Mouse (Mus musculus) spleen, postnatal 4 days (tissue): ENCODE data around the gene Lrrk1.
A peak's percentile ranks its signal among the peaks of the same experiment; 100 is the strongest.

Source experiments
- DNase-seq, 2 experiments: peaks; one replicate each; pipeline ENCODE4 v3.0.0; 2022; ENCODE audit warnings: low spot score in 2 of 2

Gene Lrrk1

DNA sequence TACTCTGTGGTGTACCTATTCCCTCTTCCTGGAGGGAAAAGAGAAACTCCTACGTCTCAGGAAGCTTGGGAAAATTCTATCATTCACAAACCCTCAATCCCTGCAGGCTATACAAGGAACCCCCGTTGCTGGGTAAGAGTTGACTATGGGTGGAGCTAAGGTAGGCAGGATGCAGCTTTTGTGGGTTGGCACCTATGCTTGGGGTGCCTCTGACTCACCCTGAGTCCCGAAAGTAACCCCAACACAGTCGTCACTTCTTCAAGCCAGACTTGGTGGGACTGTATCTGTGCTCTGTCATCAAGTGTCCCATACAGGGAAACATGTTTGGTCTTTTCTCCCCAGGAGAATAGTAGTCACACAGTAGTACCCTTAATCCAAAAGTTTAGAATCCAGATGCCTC lies 86.7 kb downstream of the Lrrk1 start:
- no peak for DNase-seq

DNA sequence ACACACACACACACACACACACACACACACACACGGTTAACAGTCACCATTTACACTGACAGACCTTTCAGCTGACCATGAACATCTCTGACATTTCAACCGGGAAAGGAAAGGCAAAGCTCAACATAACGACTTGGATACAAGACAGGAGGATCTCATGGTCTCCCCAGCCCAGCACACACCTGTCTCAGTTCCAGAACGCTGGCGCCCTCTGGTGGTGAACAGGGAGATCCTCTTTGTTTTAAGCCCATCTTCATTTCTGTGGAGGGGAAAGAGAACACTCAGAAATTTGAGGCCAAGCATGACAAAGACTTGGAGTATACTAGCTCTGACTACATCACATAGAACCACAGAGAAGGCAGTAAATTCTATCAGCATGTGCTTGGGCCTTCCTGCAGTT lies 87.5 kb downstream of the Lrrk1 start:
- peak; percentile 76 to 96 for DNase-seq

DNA sequence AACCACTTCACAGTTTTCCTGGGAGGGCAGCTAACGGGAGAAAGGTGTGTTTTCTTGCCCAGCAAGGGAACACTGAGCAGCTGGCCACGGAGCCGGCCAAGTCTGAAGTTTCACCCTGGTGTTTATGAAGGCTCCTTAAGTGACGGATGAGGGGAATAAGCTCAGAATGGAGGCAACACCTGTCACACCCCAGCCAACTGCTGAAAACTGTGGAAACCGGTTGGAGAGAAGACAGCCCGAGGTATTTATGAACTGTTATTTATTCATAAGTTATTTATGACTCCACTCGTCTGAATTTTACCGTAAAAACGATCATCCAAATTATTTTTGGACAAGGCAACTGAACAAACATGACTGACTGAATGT lies 90.5 kb downstream of the Lrrk1 start:
- DNase-seq: no peak

DNA sequence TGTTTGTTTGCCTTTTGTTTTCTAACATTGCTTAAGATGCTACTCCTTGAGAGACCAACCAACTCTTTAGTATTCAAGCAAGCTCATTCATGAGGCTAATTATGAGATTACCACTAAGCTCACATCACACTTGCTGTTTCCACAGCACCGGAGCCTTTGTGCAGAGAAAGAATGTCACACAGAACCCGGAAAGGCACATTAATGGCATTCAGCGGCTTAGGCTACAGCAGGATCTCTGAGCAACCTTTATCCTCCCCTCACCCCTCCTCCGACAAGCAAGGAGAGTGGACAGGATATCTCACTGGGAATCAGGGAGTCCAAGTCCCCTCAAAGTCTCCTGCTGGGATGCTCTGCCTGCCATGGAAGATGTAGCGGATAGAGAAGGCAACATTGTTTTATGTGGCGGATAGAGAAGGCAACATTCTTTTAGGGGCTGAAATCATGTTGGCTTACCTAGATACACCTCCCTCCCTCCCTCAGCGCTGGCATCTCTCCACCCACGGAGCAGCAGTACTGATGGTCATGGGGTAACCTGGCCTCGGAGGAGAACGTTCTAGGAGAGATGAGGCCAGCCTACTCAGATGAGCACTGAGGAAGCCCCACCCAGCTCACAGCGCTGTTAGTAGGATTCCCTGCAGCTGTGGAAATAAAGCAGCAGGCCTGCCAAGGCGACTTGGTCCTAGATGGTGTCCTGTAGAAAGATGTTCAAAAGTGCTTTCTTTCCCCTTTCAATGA lies 91.1 kb downstream of the Lrrk1 start:
- DNase-seq: no peak

DNA sequence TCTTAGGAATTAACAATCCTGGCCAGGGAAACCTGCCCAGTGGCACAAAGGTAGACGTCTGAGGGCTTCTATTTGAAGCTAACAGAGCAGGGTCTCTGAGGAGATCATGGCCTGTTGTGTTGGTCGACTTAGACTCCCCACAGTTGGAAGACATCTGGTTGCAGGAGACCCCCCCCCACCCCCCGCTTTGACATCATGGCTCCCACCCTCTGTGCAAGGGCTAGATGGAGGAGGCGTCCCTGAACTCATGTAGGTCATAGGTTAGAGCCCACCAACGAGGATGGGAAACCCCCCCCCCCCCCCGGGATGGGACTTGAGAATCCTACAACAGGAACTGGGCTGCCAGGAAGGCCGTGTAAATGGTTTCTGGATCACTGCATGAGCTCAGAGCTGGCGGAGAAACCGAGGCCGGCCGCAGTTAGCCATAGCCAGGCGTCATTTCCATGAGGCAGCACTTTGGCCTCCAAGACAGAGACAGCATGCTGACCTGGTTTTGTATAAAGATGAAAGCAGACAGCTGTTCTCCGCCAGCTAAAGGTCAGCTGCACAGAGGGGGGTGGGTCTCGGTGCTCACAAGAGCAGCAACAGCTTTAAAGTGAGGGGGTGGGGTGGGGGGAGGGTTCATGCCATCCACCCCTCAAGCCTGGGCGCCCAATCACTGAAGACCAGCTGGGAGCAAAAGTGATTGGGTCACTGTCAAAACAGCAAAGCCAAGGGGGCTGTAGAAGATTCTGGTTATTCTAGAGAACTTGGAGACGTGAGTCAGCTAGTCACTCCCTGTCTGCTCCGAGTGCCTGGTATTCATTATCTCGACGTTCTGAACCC lies 95.4 kb downstream of the Lrrk1 start:
- no peak for DNase-seq

DNA sequence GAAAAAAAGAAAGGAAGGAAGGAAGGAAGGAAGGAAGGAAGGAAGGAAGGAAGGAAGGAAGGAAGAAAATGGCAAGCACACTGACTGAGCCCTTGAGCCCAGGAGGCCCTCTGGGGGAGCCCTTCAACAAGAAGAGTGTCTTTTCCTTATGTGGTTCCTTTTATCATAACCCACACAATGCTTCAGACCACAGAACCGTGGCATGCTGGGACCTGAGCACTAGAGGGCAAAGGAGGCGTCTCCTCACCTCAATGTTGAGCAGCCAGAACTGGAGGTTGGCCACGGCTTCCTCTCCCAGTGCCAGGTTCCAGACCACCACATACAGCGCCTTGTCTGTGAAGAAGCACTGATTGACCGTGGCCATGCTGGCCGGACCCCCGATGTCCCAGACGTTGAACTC lies 96.1 kb downstream of the Lrrk1 start:
- no peak for DNase-seq

DNA sequence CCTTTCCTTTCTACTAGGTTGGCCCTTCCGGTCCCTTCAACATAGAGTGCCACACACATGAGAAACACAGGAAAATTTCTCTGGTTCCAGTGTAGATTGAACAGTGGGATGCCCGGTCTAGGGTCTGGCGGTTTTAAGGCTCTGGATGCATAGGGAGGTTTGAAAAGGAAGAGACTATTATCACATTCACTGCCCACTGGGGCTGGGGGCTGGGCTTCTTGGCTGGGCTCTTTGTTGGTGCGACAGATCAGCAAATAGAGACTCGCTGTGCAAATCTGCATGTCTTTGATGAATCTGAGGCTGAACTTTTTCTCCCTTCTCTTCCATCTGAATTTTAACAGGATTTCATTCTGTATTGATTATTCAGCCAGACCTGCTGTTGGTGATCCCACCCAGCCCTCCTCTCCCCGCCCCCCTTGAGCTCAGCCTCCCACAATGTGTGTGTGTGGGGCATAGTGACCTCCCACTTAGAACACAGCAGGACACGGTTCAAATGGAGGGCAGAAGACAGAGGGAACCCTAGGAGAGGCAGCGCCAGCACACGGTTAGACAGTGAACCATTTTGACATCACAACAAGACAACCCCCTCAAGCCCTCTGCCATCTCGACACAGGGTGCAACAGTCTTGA lies 105.1 kb downstream of the Lrrk1 start:
- no peak for DNase-seq

DNA sequence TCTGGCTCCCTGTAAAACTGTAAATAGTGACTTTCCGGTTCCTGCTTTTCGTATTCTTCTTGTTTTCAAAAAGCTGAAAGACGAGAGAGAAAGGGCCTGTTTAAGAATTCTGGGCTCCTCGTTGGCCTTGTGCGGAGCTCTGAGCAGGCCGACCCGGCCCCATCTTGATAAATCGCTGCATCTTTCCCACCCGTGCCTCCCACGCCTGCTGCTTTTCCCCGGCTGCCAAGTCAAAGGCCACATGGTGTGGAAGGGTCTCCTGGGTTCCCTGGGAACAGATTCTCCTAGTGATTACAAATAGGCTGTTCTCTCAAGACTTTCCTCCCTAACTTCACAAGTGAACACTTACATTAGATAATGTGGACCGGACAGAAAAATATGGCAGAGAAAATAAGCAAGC lies 105.9 kb downstream of the Lrrk1 start:
- no peak for DNase-seq

DNA sequence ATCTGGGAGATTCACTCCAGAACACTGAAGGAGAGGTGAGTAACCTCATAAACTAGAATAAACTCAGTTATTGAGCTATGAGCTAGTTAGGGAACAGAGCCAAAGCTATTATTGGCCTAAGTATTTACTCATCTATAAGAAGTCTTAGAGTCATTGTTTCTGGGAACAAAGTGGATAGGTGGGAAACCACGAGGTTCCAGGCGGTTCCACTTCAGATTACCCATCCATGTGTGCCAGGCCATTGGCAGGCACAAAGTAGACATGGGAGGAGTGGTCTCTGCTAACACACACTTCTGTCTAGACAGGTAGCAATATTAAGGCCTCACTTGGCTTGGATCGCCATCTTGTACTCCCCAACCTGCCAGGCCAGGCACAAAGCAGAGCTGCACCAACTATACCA lies 110.1 kb downstream of the Lrrk1 start:
- DNase-seq: no peak

DNA sequence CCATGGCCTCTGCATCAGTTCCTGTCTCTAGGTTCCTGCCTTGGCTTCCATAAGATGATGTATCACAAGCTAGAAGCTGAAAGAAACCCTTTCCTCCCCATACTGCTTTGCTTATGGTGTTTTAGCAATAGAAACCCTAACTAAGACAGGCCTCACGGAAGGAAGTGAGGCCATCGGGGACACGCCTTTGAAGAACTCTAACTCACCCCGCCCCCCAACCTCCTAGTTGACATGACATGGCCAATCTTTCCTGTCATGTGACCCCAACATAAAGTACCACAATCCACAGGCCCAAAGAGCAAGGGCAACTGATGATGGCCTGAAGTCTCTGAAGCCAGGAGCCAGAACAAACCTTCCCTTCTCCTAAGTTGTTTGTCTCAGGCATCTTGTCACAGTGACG lies 114.7 kb downstream of the Lrrk1 start:
- DNase-seq: no peak

DNA sequence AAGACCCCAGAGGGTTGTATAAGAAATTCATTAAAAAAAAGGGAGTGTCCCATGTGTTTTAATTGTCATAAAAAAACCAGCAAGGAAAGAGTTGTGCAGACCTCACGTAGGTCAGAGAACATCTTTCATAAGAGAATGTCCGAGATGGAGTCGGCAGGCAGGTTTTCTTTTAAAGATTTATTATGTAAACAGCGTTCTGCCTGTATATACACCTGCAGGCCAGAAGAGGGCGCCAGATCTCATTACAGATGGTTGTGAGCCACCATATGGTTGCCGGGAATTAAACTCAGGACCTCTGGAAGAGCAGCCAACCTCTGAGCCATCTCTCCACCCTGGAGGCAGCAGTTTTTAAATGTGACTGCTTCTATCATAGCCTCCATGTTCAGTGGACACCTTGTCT lies 116.9 kb downstream of the Lrrk1 start:
- DNase-seq: no peak

DNA sequence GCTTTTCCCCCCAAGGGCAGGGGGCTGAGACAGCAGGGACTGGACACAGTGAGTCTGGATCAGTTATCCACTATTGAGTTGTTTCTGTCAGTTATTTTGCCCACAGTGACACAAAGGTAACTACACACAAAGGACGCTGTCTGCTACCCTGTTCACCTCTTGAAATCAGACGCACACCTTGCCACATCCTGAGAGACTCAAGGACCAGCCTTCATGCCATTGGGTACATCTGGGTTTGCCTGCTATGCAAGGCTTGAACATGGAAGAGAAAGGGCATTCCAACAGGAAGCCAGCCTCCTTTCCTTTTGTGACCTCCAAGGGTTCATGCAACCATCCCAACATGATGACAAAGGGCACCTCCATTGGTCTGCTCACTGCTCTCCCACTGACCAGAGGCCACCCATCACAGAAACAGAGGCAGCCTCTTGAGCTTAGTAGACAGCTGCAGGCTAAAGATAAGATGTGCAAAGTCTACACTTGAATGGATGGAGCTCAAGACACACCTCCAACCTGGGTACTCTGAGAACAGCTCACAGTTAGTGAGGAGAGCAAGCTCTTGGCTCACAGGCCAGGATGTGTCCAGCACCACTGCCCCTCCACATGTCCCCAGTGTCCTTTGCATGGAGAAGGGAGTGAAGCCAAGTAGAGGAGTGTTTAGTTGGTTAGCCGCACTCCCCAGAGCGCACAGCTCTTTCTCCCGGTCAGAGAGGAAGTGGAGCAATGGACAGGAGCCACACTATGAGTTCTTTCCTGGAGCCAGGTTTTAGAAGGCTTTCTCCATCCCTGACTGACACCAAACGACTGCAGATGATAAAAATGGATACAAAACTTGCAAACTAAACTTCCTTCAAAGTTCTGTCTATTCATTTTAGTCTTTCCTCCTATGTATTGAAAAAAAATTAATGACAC lies 121.0 kb downstream of the Lrrk1 start:
- DNase-seq: peak in 1 of 2 experiments; percentile 41

DNA sequence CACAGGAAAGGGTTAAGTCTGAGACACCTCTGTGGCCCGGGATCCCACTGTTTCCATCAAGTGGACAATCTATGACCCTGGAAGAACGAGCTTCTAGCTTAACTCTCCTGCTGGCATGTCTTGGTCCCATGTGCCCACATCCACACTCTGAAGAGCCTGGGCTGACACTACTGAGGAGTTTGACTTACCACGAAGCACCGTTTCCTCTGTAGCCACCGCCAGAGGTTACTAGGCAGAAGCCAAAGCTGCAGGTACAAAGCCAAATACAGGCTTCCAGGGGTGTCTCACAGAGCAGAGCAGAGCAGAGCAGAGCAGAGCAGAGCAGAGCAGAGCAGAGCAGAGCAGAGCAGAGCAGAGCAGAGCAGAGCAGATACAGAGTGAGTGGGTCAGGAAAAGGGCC lies 124.7 kb downstream of the Lrrk1 start:
- DNase-seq: no peak

DNA sequence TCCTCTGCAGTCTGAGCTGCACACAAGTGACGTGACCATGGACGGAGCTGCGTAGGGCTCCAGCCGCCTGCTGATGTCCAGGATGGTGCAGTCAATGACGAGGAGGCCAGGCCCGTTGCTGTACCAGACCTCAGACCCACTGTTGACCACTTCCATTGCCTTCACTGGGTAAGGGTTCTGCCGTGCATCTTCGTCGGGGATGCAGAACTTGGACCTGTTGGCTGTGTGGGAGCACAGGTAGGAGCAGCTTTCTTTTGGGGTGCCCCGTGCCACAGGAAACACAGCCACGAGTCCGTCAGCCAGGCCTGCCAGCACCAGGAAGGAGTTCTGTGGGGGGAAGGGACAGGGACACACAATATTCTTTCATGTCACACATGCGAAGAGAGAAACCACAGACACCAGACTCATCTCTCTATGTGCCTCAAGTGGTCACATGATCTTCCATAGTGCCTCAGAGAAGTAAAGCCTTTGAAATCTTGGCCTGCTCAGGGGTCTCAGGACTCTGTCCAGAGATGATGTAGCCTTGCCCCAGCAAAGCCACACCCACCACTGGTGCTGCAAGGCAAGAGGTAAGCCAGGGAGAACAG lies 125.5 kb downstream of the Lrrk1 start:
- DNase-seq: no peak

DNA sequence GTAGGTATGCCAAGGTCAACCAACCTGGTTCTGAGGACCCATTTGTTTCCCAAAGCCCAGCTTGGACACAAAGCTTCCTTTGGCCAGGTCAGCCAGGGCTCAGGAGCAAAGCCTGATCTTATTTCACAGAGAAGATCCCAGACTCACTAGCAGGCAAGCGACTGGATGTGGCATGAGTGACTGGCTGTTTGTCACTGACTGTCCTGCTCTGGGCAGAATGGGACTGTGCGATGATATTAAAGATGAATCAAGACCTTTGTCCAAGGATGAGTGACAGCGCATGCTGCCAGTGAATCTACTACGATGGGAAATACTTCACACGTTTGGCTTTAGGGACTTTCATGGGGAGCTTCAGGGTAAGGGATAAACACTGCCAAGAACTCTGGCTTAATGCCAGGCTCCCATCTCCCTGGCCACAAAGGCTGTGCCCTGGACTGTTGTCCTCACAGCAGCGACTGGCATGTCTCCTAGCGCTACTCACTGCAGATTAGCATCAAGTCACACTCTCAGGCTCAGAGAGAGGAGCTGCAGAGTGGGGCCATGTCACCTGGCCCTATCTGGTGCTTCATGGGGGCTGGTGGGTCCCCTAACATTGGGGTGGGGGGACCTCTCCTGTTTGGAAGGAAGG lies 127.3 kb downstream of the Lrrk1 start:
- no peak for DNase-seq

DNA sequence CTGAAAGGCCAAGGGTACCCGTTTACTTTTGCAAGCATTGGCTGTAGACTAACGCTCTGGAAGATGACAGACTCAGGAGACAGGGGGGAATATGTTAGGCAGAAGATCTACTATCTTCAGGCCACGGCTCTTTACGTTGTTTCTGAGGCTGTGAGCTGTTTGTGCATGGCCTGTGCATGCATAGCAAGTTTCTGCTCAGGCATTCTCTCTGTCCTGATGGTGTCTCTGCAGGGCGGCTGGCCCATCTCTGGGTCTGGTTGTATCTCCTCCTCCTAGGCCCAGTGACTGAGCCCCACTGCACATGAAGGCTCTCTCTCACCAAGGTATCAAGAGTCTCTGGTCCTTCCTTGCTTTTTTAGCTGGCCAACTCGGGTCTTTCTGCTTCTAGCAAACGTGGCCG lies 127.9 kb downstream of the Lrrk1 start:
- DNase-seq: no peak

DNA sequence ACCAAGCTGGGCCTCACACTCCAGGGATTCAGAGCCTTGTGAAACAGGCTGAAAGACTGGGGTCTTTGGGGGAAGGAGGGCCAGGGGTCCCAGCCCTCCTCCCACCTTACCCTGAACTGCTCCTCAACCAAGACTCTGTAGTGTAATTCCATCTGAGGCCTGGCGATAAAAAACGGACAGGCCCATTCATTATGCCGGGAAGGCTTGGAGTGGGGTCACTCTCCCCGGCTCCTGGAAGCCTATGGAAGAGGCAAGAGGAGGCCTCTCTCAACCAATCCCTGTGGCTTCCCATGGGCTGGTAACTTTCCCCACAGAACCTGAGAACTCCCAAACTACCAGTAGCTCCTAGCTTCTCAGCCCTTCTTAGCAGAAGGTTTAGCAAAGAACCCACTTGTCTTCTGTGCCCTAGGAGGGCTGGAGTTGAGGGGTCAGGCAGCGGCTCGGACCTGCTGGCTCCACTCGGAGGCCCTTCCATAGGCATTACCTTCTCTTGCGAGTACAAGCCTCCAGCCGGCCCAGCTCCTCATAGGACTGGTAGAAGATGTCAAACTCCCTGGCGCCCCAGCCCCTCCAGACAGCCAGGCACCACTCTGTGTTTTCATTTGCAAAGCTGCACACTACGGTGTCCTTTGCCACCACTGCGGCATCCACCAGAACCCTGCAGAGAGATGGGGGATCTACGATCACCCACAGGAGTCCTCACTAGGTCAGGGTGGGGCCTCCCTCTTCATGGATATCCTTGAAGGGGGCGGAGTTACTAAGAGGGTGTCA lies 128.5 kb downstream of the Lrrk1 start:
- DNase-seq: no peak

DNA sequence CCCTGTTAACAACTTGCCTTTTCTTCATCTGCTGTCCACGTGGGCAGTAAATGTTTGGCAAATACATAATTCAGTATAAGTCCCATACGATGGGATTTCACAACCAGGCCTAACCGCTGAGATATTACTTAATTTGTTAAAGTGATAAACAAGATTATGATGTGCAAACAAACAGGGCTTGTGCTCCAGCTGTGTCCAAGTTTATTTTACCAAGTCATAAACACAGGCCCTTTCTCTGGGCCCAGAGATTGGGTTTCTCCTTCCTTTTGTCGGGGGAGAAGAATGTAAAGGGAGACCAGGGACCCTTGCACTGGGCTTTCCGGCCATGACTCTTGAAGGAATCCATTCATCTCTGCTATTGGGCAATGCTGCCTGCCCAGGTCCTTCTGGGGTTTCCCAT lies 129.2 kb downstream of the Lrrk1 start:
- no peak for DNase-seq

DNA sequence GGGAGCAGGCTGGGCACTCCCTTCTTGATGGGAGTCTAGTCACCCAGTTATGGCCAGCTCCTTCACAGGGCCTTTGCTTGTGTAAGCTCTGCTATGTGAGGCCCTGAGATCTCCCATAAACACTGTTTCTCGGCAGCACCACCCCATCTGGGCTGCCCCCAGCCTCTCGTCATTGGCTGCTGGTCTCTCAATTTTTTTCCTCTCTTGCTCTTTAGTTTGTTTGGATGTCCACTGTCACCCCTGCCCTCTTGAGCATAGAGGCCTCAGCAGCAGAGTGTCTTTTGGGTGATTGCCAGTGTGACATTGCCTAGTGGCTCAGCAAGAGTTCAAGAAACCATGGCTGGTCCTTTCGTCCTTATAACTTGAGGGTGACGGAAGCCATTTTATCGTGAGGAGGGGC lies 130.9 kb downstream of the Lrrk1 start:
- no peak for DNase-seq

DNA sequence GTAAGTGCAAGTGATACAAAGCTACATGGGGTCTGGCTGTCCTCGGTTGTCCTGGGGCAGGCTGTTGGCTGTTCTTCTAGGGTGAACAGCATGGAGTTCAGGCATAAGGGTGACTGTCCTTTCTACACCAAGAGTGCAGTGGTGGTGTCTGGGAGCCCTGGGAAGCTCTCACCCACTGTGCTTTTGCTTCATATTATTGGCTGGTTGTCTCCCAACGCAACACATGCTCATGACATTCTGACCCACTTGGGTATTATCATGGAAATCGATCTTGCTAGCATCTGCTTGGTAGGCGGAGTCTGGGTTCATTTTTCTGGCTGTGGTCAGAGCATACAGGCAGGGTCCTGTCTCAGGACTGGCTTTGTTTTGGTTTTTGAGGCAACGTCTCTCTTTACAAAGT lies 131.7 kb downstream of the Lrrk1 start:
- DNase-seq: no peak
